ENCODE assay signal across 8 mouse cellular contexts in genomic region chr2:143867326-143867725, GRCm38 (mm10). TPM values are rescaled to one million over a fixed set of nuclear protein-coding genes. Genes with fewer than 3 reads are reported as not detected.
DNase-seq lines count a peak whose midpoint lies in the region; ATAC-seq lines count a peak whose summit lies in the region.

No protein-coding gene starts in this region.

- peak; percentile 56 for DNase-seq in WW6 (ENCODE audit: low read depth, low spot score)
- peak; percentile 75 to 78 for DNase-seq in cerebellum, postnatal 36 days
- peak; percentile 52 to 72 for DNase-seq in gastrocnemius, adult 8-10 months (ENCODE audit: low spot score in 2 of 2)
- DNase-seq in induced T-regulatory cell, adult 2 months (ENCODE audit: low read depth): peak; percentile 74
- peak; percentile 50 to 61 for DNase-seq in left cerebral cortex, adult 8-10 months (ENCODE audit: low spot score in 2 of 2)
- peak; percentile 80 for DNase-seq in right cerebral cortex, postnatal 14 days
- peak; percentile 72 for DNase-seq in yolk sac, embryonic 10.5 days (ENCODE audit: low spot score)

- peak; percentile 94 for ATAC-seq in megakaryocyte progenitor cell, adult 5-6 weeks (replicated peaks; ENCODE audit: poor library complexity)

RNA-seq across cellular contexts. Expression of gene Bfsp1, which starts 4.4 kb away (rescaled TPM):
- total RNA-seq in gastrocnemius, adult 8-10 months (2022): under 1 TPM in 2 of 4 experiments, not detected in 2; 0.19 to 0.22 TPM
- total RNA-seq in left cerebral cortex, adult 8-10 months (2022): 1 to 10 TPM in 3 of 4 experiments, under 1 TPM in 1; 0.97 to 1.5 (median 1.3) TPM
- 0.07 TPM in 1 of 2 replicates, not detected in the other for total RNA-seq in megakaryocyte progenitor cell, adult 5-6 weeks (2015)
- total RNA-seq in megakaryocyte progenitor cell, adult 5-6 weeks (2017): 0.50 TPM in 1 of 2 replicates, not detected in the other

RNA-seq across cellular contexts. Expression of gene Dstn, which starts 47.8 kb away (rescaled TPM):
- 10 to 100 TPM; 14.8 to 23.9 (median 20.0) TPM for total RNA-seq in gastrocnemius, adult 8-10 months (2022)
- 100 to 1,000 TPM; 158 to 180 (median 166) TPM for total RNA-seq in left cerebral cortex, adult 8-10 months (2022)
- total RNA-seq in megakaryocyte progenitor cell, adult 5-6 weeks (2015): 426 and 508 TPM in 2 replicates
- total RNA-seq in megakaryocyte progenitor cell, adult 5-6 weeks (2017): 607 and 687 TPM in 2 replicates

Comparison
In these comparisons a context has a peak if more than half of its experiments do, and no peak if none do; other contexts are left out.
1. Peak in every context shown above with its lines: DNase-seq and ATAC-seq.
2. RNA of gene Dstn, which starts 47.8 kb away (total RNA-seq): 426 to 687 TPM in megakaryocyte progenitor cell, adult 5-6 weeks and 158 to 180 TPM in left cerebral cortex, adult 8-10 months; 14.8 to 23.9 TPM in gastrocnemius, adult 8-10 months; every median in the first group is over 4 times any median in the second.